Mouse (Mus musculus) kidney, adult 9 months (tissue): ENCODE results near the gene Fmnl3.

Experiments used
- DNase-seq: peaks from one replicate; pipeline ENCODE4 v3.0.0; 2022

Fmnl3 gene

GRCm38 (mm10) chr15:99370259-99370691, at the start of gene Fmnl3:
Gene Fmnl3 (minus strand): TSS chr15:99370482.
- peak; percentile 96 for DNase-seq

GRCm38 (mm10) chr15:99417692-99418271, 47.5 kb upstream of the Fmnl3 start:
- no peak for DNase-seq

GRCm38 (mm10) chr15:99416957-99417356, 46.7 kb upstream of the Fmnl3 start:
- no peak for DNase-seq

GRCm38 (mm10) chr15:99416348-99416882, 46.1 kb upstream of the Fmnl3 start:
- DNase-seq: peak; percentile 88

DNA sequence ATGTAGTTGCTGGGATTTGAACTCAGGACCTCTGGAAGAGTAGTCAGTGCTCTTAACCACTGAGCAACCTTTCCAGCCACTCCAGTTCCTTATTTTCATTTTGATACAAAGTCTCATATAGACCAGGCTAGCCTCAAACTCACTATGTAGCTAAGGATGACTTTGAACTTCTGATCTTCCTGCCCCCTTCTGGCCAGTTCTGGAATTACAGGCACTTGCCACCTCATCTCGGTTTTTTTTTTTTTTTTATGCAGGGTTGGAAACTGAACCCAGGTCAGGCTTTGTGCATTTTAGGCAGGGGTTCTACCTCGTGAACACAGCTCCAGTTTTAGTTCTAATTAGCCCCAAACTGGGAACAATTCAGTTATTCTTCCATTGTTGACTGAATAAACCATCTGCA, 45.5 kb upstream of the Fmnl3 start:
- DNase-seq: peak; percentile 69

DNA sequence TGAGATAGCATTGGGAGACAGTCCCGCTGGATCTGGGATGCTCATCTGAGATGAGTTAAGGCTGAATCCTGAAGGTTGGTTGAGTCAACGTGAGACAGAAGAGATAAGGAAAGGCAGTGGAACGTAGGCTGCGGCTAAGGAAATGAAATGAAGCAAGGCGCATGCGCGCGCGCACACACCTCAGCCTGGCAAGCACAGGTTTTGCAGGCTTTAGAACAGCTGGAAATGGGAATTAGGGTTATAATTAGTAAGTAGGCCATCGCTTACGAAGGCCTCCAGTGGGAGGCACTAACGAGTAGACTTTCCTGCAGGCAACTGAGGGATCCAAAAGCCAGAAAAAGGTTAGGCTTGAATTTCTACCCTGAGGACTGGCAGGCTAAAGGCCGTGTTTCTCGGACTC, 41.5 kb upstream of the Fmnl3 start:
- DNase-seq: peak; percentile 36

DNA sequence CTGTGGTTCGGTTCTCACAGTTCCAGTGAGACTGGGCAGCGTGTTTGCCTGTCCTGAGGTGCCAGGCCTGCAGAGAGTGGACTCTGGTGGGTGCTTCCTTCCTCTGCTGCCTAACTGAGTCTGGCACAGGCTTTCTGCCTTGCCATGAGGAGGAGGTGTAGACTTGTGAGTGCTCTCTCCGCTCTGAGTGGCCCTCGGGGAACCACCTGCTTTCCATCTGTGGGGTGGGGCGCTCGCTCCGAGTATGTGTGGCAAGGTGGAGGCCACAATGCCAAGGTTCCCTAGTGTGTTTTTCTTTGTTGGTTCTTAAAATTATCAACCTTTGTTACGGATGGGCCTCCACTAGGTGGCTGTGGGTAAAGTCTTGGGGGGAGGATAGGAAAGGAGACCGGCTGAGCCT, 38.6 kb upstream of the Fmnl3 start:
- DNase-seq: no peak

GRCm38 (mm10) chr15:99406986-99407570, 36.8 kb upstream of the Fmnl3 start:
- no peak for DNase-seq

DNA sequence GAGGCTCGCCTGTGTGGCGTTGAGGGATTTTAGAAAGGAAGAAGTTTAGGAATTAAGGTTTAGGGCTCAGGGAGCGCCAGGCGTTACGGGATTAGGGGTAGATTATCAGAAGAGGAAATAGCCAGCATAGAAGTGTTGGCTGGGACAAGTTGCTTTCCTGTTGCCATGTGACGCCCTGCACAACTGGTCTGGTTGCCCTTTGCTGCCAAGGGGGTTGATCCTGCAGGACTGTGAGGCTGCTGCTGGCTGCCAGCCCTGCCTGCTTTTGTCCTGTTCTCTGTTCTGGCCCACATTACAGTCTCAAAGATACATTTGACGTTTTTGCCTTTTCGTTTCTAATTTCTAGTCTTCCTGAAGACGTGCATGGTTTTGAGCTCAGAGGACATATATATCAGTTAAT, 34.9 kb upstream of the Fmnl3 start:
- DNase-seq: peak; percentile 71

DNA sequence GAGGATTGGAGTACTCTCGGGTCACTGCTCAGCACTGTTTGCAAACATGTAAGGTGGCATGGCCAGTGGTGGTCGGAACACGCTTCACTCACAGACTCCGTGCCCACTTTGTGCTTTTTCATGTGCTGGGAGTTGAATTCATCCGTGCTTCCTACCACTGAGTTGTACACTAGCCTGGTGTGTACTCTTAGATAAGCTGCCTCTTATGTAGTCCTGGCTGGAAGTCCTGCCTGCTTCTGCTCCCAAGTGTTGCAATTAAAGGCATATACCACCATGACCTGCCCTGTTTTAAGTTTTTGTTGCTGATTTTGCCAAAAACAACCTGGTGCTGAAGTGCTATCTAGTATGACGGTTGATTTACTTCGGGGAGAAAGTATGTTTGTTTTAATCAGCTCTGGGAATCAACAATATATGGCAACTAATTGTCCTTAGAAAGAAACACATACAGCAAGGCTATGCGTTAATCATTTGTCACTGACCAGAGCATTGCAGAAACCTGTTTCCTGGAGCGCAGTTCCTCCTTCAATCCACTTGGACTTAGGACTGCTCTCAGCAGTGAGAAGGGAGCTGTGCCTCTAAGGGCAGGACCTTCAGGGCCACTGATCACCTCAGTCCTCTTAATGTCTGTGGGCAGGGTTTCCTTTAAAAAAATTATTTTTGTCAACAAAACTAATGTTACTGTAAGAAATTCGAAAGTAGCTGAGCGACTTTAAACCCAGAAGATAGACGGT, 33.0 kb upstream of the Fmnl3 start:
- peak; percentile 78 for DNase-seq

DNA sequence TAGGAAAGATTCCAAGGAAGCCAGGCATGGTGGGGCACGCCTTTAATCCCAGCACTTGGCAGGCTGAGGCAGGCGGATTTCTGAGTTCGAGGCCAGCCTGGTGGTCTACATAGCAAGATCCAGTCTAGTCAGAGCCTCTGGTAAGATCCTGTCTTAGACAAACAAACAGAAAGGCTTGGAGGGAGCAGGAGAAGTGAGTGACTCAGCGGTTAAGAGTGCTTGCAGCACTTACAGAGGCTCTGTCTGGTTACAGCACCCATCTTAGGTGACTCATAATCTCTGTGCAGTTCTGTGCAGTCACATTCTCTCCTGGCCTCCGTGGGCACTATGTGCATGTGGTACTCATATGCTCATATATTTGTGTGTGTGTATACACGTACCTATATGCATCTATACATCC, 30.3 kb upstream of the Fmnl3 start:
- no peak for DNase-seq

DNA sequence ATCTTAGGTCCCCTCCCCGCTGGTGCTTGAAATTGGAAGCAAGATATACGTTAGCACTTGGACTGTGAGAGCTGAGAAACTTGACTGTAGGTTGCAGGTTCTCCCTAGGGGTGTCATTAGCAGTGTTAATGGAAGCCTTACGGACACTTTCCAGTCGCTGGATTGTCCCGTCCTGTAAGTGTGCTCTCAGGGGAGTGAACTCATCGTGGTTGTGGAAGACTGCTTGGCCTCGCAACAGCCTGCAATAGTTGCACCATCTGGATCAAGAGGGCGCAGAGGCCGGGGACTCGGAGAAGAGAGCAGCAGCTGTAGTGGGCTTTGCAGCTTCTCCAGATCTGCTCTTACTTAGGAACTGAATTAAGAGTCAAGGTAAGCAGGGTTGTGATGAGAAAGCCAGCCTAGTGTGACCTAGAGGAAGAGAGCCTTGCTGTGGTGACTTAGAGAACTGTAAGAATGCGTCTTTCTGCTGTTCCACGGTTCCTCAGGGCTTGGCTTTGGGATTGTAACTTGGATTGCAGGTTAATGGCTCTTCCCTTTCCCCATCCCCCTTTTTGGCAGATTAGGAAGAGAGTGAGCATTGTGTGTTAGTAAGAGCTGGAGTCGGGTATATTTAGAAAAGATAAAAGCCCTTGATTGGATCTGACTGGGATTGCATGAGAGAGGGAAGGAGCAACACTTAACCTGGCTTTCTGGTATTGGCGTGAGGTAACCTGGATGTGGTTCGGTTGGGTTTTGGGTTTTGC, 29.4 kb upstream of the Fmnl3 start:
- DNase-seq: peak; percentile 26

GRCm38 (mm10) chr15:99397622-99398021, 27.3 kb upstream of the Fmnl3 start:
- DNase-seq: no peak

GRCm38 (mm10) chr15:99396875-99397274, 26.6 kb upstream of the Fmnl3 start:
- peak; percentile 50 for DNase-seq

GRCm38 (mm10) chr15:99396462-99396861, 26.2 kb upstream of the Fmnl3 start:
- DNase-seq: no peak

GRCm38 (mm10) chr15:99393386-99394252, 23.3 kb upstream of the Fmnl3 start:
- DNase-seq: peak; percentile 96

DNA sequence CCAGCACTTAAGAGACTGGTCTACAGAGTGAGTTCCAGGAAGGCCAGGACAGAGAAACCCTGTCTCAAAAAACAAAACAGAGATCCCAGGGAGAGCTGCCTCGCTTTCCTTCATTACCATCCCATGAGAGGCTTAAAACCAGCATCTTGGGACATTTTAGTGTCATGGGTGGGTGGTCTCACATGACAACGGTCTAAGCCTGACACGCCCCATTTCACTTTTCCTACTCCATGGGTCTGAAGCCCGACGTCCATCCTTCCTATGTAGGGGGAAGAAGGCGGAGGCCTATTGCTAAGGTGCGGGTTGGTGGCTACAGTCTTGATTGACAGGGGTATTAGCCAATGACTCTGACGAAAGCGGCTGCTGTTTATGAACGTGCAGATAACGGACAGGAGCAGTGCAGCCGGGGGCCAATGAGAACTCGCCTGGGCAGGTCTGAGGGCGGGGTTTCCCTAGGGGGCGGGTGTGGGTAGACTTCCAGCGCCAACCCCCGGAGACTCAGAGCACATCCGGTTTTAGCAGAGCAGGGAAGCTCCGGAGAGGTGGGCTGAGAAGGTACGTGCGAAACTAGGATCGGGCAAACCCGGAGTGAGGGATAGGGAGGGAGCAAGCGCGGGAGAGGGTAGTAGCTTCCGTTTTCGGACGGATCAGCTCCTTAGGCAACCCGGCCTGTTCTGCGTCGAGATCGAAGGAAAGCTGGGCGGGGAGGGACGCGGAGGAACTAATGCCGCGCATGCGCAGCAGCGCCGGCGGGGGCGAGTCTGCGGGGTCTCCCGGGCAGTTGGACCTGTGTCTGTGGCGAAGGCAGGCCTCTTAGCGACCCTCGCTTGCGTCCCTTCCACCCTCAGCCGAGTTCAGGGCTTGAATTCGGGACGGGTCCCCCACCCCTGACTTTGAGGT, 22.5 kb upstream of the Fmnl3 start, which contains the start of gene Tmbim6:
TSS of gene Tmbim6 (plus strand) at position 397 of the 900 bp plus-strand sequence.
- DNase-seq: peak; percentile 100

DNA sequence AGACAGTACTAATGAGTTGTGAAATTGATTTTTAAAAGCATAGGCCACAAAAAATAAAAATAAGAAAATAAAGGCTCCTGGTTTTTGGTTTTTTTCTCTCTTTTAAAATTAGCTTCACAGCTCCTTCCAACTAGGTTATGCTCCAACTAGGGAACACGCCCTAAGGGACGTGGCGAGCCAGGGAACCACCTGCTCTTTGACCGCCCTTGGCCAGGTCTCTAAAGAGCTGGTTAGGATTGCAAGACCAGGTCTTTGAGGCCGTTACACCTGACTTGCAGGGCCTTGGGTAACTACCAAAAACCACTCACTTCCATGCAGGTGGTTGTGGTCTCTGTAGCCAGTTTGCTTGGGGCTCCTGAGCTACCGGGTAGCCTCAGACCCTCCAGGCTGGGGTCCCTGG, 21.7 kb upstream of the Fmnl3 start:
- peak; percentile 91 for DNase-seq

DNA sequence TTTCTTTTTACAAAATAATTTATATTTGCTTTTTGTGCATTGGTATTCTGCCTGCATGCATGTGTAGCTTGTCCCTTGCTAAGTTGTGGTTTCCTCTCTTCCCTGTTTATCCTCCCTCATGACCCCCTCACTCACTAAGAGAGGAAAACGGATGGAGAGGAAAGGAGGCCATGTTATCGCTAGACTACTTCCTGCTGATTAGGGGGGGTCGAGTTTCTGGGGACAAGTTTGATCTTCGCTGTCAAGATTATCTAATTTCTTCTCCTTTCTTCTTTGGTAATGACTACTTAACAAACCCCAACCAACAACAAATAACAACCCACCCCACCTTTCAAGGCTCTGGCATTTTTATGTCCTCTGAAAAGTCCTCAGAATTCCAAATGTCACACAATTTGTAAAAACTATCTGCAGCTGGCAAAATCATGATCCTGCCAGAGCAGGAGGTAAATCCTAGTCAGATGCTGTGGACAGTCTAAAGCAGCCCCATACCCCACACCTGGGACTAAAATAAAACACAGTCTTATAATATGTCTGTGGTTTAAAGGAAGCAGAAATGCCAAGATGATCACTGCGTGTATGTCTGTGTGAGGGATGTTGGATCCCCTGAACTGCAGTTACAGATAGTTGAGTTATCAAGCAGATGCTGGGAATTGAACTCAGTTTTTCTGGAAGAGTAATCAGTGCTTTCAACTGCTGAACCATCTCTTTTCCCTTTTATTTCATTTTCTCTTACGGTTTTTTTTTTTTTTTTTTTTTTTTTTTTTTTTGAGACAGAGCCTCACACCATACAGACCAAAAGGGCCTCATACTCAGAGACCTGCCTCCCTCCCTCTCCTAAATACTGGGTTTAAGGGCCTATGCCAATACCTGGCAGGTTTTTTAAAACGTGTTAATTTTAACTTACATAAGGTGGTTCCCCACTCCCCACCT, 20.5 kb upstream of the Fmnl3 start:
- DNase-seq: no peak

- peak; percentile 69 for DNase-seq
Measured at GRCm38 (mm10) chr15:99387976-99388375, 17.7 kb upstream of the Fmnl3 start.
